Mouse (Mus musculus) cerebellum, adult 11-12 months (tissue): ENCODE results near the gene Ppil4.

Source experiments
- DNase-seq: peaks from one replicate; pipeline ENCODE4 v3.0.0; 2022

Gene Ppil4

GRCm38 (mm10) chr10:7863411-7863810, 70.7 kb downstream of the Ppil4 start:
- no peak for DNase-seq

- no peak for DNase-seq
These were observed 71.5 kb downstream of the Ppil4 start for GRCm38 (mm10) chr10:7864184-7864583.

DNA sequence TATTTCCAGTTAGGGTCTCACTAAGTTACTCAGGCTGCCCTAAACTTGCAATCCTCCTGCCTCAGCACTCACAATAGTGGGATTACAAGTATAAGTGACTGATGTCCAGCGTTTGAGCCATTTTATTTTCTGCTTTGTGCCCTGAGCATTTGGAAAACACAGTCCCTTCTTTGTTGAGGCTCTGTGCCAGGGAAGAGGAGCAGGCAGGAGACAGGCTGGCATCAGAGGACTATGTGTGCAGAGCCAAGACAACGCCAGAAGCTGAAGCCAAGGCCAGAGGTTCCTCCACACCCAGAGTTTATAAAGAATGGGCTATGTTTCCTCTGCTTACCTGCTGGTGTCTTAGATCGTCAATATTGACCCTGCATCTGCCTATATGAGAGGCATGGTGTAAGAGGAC, 72.1 kb downstream of the Ppil4 start:
- DNase-seq = no peak

DNA sequence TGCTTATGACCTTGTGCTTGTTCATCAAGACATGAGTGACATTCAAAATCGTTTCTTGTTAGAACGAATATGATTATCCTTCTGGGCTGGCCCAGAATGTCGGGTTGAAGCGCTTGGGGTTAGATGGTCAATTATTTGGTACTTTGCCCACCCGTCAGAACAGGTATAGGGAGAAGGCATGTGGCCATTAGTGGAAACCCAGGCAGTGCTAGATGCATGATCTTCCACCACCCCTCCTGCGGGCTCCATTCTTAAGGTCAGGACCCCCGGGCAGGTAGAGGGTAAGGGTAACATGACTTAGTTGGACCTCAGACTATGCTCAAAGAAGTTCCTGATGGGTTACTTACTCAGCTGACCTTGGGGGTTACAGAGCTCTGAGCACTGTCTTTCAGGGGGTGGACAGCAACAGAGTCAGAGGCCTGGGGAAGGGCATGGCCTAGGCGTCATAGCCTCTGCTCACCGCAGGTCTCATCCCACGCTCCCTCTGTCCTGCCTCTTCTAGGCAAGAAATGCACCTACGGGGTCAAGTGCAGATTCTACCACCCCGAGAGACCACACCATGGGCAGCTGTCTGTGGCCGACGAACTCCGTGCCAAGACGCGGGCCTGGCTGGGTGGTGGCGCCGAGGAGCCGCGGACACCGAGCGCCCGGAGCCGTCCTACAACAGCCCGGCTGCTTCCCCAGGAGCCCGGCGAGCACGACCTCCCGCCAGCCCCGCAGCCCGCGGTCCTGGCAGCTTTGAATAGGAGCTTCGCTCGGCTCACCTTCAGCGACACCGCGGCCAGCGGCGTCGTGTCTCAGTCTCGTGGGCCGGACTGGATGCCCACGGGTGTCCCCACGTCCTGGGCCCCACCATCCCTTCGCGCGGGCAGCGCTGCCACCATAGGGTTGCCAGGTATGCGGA, 74.3 kb downstream of the Ppil4 start:
- peak; percentile 15 for DNase-seq

- no peak for DNase-seq
These were observed 75.0 kb downstream of the Ppil4 start for GRCm38 (mm10) chr10:7867666-7868030.

- no peak for DNase-seq
These were observed 77.1 kb downstream of the Ppil4 start for GRCm38 (mm10) chr10:7869746-7870145.

DNA sequence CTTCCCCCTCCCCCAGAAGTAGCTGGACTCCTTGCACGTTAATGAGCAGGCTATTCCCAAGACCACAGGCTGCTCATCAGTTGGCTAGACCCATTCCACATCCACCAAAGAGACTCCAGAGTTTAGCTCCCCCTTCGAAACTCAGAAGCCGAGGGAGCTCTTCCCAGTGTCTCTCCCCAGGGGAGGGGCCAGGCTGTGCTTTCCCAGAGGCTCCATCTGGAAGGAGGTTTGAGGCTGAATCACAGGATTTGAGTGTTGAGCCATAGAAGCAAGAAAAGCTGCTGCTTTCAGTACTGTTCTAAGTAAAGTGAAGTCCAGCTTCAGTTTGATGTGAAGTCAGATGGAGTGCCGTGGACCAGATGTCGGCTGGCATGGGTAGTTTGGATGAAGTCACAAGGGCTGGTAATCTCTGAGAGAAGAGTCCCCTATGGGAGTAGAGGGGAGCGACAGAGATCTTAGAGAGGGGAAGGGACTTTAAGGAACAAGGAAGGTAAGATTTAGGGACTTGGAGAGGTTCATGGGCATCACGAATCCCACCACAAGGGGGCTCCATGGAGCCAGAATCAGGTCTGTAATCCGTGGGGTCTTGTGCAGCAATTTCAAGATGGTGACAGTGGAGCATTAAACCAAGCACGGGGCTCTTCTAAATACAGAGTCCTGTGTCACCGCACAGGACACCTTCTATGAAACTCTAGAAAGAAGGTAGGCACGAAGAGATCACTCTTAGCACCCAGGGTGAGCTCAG, 78.1 kb downstream of the Ppil4 start:
- no peak for DNase-seq

GRCm38 (mm10) chr10:7871381-7872020, 78.8 kb downstream of the Ppil4 start:
- no peak for DNase-seq
